Mouse (Mus musculus): ENCODE results near the gene H2-DMa. TPM values are rescaled to one million over a fixed set of nuclear protein-coding genes. Genes with fewer than 3 reads are reported as not detected.

H2-DMa gene
- total RNA-seq (2015; ENCODE audit: low replicate concordance): 15.9 and 37.5 TPM in 2 replicates
- 11.7 and 13.3 TPM in 2 replicates for total RNA-seq (2017; ENCODE audit: low replicate concordance)

- peak; percentile 69 for ATAC-seq (replicated peaks; ENCODE audit: low FRiP score, poor library complexity, severe bottlenecking)
Observed at GRCm38 (mm10) chr17:34119249-34120179, at the start of gene H2-DMa. TSS of gene H2-DMa (plus strand) at chr17:34119541.

GRCm38 (mm10) chr17:34072091-34072490 lies 47.2 kb upstream of the H2-DMa start:
- no peak for ATAC-seq (replicated peaks; ENCODE audit: low FRiP score, poor library complexity, severe bottlenecking)

- ATAC-seq (replicated peaks; ENCODE audit: low FRiP score, poor library complexity, severe bottlenecking): 0 out of 2 replicates have a peak, but pooled peaks have one; percentile 61
Observed at GRCm38 (mm10) chr17:34075271-34075670, 44.1 kb upstream of the H2-DMa start.

GRCm38 (mm10) chr17:34077549-34077948 lies 41.8 kb upstream of the H2-DMa start:
- peak; percentile 69 for ATAC-seq (replicated peaks; ENCODE audit: low FRiP score, poor library complexity, severe bottlenecking)

- no peak for ATAC-seq (replicated peaks; ENCODE audit: low FRiP score, poor library complexity, severe bottlenecking)
Observed at GRCm38 (mm10) chr17:34078148-34078547, 41.2 kb upstream of the H2-DMa start.

GRCm38 (mm10) chr17:34079002-34079401 lies 40.3 kb upstream of the H2-DMa start:
- ATAC-seq (replicated peaks; ENCODE audit: low FRiP score, poor library complexity, severe bottlenecking): no peak

GRCm38 (mm10) chr17:34079621-34080020 lies 39.7 kb upstream of the H2-DMa start:
- ATAC-seq (replicated peaks; ENCODE audit: low FRiP score, poor library complexity, severe bottlenecking): no peak

GRCm38 (mm10) chr17:34083104-34083503 lies 36.2 kb upstream of the H2-DMa start:
- no peak for ATAC-seq (replicated peaks; ENCODE audit: low FRiP score, poor library complexity, severe bottlenecking)

- no peak for ATAC-seq (replicated peaks; ENCODE audit: low FRiP score, poor library complexity, severe bottlenecking)
Observed at GRCm38 (mm10) chr17:34087386-34087785, 32.0 kb upstream of the H2-DMa start.

GRCm38 (mm10) chr17:34088124-34088523 lies 31.2 kb upstream of the H2-DMa start:
- no peak for ATAC-seq (replicated peaks; ENCODE audit: low FRiP score, poor library complexity, severe bottlenecking)

GRCm38 (mm10) chr17:34090923-34091322 lies 28.4 kb upstream of the H2-DMa start:
- no peak for ATAC-seq (replicated peaks; ENCODE audit: low FRiP score, poor library complexity, severe bottlenecking)

GRCm38 (mm10) chr17:34092197-34092875 lies 27.0 kb upstream of the H2-DMa start, which contains the start of gene H2-Oa:
TSS of gene H2-Oa (plus strand) at chr17:34092340.
- ATAC-seq (replicated peaks; ENCODE audit: low FRiP score, poor library complexity, severe bottlenecking): no peak

- ATAC-seq (replicated peaks; ENCODE audit: low FRiP score, poor library complexity, severe bottlenecking): no peak
Observed at GRCm38 (mm10) chr17:34093199-34093874, 26.0 kb upstream of the H2-DMa start.

GRCm38 (mm10) chr17:34094283-34095035 lies 24.9 kb upstream of the H2-DMa start:
- no peak for ATAC-seq (replicated peaks; ENCODE audit: low FRiP score, poor library complexity, severe bottlenecking)

- ATAC-seq (replicated peaks; ENCODE audit: low FRiP score, poor library complexity, severe bottlenecking): no peak
Observed at GRCm38 (mm10) chr17:34096497-34097010, 22.8 kb upstream of the H2-DMa start.

- no peak for ATAC-seq (replicated peaks; ENCODE audit: low FRiP score, poor library complexity, severe bottlenecking)
Observed at GRCm38 (mm10) chr17:34097272-34097671, 22.1 kb upstream of the H2-DMa start.

GRCm38 (mm10) chr17:34098709-34099479 lies 20.4 kb upstream of the H2-DMa start:
- no peak for ATAC-seq (replicated peaks; ENCODE audit: low FRiP score, poor library complexity, severe bottlenecking)

- ATAC-seq (replicated peaks; ENCODE audit: low FRiP score, poor library complexity, severe bottlenecking): no peak
Observed at GRCm38 (mm10) chr17:34099531-34099930, 19.8 kb upstream of the H2-DMa start.
